Mouse (Mus musculus): ENCODE measurements around the gene Gjc3.

Gjc3 gene

DNA sequence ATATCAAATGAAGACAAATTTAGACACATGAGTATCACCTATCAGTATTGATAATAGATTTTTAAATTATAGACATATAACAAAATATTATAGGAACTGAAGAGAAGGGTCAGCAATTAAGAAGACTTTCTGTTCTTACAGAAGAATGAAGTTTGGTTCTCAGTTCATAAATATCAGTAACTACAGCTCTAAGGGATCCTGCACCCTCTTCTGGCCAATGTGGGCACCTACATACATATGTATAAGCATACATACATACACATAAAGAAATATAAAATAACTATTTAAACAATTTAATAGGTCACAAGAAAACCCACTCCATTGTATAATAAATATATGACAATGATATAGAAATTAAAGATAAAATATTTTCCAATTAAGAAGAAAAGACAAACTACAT lies 48.4 kb downstream of the Gjc3 start:
- DNase-seq (ENCODE audit: low read depth, low spot score): no peak

DNA sequence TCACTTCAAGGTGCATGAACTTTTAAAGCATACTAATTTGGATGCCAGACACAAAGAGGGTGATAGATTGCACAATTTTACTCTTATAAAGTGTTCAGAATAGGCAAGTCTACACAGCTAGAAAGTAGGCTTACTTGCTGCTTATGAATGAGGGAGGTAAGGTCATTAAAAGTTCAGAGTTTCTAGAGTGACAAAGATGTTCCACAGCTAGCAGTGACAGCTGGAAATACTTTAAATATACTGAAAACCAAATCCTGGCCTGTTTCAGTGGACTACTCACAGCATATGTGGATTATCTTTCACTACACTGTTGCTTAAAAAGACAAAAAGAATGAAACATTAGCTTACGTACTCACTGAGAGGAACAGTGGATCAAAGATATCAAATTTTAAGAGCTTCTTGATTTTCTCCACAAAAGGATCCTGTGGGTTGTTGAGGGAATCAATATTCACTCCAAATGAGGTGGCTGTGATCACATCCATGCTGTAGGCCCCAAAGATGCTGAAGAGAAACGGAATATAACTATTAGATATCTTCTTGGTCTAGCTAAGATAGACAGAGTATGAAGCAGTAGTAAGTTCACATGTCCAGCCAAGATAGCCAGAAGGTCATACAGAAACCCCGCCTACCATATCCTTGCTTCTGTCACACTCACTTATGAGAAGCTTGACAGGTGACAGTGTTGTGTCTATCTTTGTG lies 53.2 kb downstream of the Gjc3 start:
- no peak for DNase-seq (ENCODE audit: low read depth, low spot score)
